Mouse (Mus musculus) mouse embryonic stem cell (cell line): ENCODE measurements around the gene Fam207a.

ENCODE experiments used
- in situ Hi-C, 2 experiments: fragments of 300-500 bp; cut with MboI; formaldehyde crosslinking; loops; 1 replicate in 1 of 2; 3 replicates in 1 of 2; pipeline ENCODE4 v1.14.3; 2019 to 2020; ENCODE audit warnings: low sequenced_read_pairs in 2 of 2, low pct_unique_long_range_greater_than_20kb in 1 of 2, mixed read lengths in 1 of 2; ENCODE audit not compliant: unreplicated experiment in 1 of 2

Gene Fam207a

DNA sequence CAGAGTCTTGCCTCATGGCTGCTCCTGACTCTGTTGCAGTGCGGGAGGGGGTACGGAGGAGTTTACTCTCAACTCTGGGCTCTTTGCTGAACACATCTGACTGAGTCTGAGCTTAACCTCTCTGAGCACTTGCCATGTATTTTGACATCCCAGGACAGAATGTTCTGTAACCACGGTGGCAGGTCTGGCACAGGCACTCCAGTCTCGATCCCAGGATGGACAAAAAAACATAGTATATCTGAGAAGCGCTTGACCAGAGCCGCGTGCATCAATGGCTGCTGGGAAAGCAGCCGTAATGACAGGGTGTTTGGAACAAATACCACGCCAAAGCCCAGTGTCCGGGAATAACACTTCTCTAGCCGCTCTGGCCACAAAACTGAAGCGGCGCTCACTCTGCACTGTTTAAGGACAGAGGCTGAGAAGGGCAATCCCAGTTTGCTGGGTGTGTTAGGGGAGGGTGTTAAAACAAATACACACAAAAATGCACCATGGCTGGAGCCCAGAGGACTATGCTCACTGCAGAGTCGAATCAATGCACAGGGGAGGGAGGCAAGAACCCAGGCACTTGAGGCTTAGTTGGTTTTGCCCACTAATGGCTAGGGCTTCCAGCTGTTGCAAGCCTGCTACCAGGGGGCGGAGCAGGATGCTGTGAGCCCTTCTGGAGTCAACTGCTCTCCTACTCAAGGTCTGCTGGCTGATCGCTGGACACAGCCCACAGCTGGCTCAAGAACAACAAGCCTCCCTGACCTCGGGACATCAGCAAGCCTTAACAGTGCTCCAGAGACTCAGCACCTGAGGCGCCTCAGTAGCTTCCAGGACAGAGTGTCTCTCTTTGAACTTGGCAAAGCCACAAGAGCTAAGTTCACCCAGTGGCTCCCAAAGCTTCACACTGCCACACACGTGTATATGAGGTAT is 74.5 kb downstream of the Fam207a start:
- in situ Hi-C loops = no loop called here

DNA sequence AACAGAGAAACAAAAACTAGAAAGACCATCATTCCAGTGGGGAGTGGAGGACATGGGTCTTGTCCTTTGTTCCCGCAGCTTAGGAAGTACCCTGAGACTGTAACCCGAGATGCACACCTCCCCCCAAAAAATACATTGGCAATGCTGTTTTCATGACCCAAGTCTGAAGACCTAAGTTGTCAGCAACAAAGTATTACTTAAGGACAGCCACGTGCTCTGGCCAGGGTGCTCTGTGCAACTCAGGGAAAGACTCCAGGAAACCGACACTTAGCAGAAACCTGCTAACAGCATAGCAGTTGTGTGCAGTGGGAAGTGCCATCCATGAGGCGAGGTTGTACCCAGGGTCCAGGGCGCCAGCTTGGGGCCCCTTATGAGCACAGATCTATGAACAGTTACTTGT is 75.3 kb downstream of the Fam207a start:
- in situ Hi-C loops = no loop called here

DNA sequence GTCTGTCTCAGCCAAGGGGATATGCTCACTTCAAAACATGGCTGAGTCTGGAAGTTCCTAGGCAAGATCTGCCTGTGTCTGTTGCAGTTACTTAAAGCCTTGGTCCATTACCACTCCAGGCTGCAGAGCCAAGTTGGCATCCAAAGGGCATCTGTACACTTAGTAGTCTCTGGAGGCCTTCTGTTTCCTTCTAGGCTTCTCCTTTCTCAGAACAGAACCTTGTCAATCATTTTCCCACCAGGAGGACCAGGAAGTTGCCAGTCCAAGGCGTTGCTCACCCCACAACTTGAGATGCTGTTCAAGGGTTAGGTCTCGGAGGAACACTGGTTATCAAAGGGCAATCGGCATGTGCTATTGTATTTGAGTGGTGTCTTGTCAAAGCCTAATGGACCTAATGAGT is 76.6 kb downstream of the Fam207a start:
- in situ Hi-C loops = no loop called here

DNA sequence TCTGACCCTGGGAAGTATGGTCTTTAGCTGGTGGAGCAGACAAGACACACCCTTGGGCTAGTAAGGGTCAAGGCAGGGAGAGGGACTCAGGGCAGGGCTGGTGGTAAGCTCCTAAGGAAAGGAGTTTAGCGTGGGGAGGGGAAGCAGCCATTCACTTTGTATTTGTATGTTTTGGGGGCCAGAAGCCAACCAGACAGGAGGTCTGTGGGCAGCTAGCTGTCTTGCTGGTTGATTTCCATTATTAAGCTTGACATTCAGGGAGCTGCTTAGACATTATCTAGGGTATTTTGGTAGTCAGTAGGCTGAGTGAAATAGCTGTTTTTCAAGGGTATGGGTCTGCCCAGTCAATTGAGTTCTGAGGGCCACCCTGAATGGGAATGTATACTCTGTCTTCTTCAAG is 77.6 kb downstream of the Fam207a start:
- in situ Hi-C loops = no loop called here
